Mouse (Mus musculus): Measurements from ENCODE around the gene Lgals3bp. TPM values are rescaled to one million over a fixed set of nuclear protein-coding genes. Genes with fewer than 3 reads are reported as not detected.

Gene Lgals3bp
- polyA plus RNA-seq, 1 experiment, result 6.1 TPM

- Histone ChIP-seq H3K36me3 (ENCODE audit: control insufficient read depth, insufficient read depth, low read length, poor library complexity, severe bottlenecking) (no peaks in the 10 kb centered on the region), H3K9me3 (replicated peaks; ENCODE audit: control insufficient read depth, insufficient read depth, low read length, poor library complexity, severe bottlenecking) (no peaks in the 10 kb centered on the region), H3K9ac (ENCODE audit: low read depth, poor library complexity, severe bottlenecking) (no peak overlapping the region), H3K4me1 (ENCODE audit: control insufficient read depth, insufficient read depth, low read length) (no peaks in the 10 kb centered on the region), H3K4me3 (ENCODE audit: low read depth, low read length) (no peak overlapping the region), H3K27ac (ENCODE audit: insufficient read depth, low read length) (no peak overlapping the region), H3K27me3 (ENCODE audit: control insufficient read depth, insufficient read depth, low read length, poor library complexity, severe bottlenecking) (no peaks in the 10 kb centered on the region)
- TF ChIP-seq POLR2A (IDR thresholded peaks at IDR 0.05; ENCODE audit: insufficient read depth, low read length), result no peak
- no peak for TF ChIP-seq CTCF (IDR thresholded peaks at IDR 0.05; ENCODE audit: low read depth, low read length)
- TF ChIP-seq EP300 (IDR thresholded peaks at IDR 0.05; ENCODE audit: insufficient read depth, low read depth, low read length), result no peak
Measured at GRCm38 (mm10) chr11:118442691-118443090, 40.8 kb upstream of the Lgals3bp start.

GRCm38 (mm10) chr11:118438665-118439414 lies 36.9 kb upstream of the Lgals3bp start:
- H3K9ac ChIP-seq (ENCODE audit: low read depth, poor library complexity, severe bottlenecking), result no peak overlapping the region
- H3K27me3 ChIP-seq (ENCODE audit: control insufficient read depth, insufficient read depth, low read length, poor library complexity, severe bottlenecking), result no peaks in the 10 kb centered on the region
- no peak overlapping the region for H3K4me3 ChIP-seq (ENCODE audit: low read depth, low read length)
- no peaks in the 10 kb centered on the region for H3K9me3 ChIP-seq (replicated peaks; ENCODE audit: control insufficient read depth, insufficient read depth, low read length, poor library complexity, severe bottlenecking)
- no peaks in the 10 kb centered on the region for H3K4me1 ChIP-seq (ENCODE audit: control insufficient read depth, insufficient read depth, low read length)
- TF ChIP-seq POLR2A (IDR thresholded peaks at IDR 0.05; ENCODE audit: insufficient read depth, low read length) (no peak), EP300 (IDR thresholded peaks at IDR 0.05; ENCODE audit: insufficient read depth, low read depth, low read length) (no peak), CTCF (IDR thresholded peaks at IDR 0.05; ENCODE audit: low read depth, low read length) (no peak)
- no peak overlapping the region for H3K27ac ChIP-seq (ENCODE audit: insufficient read depth, low read length)
- no peaks in the 10 kb centered on the region for H3K36me3 ChIP-seq (ENCODE audit: control insufficient read depth, insufficient read depth, low read length, poor library complexity, severe bottlenecking)

- Histone ChIP-seq H3K9ac (ENCODE audit: low read depth, poor library complexity, severe bottlenecking) (no peak overlapping the region), H3K9me3 (replicated peaks; ENCODE audit: control insufficient read depth, insufficient read depth, low read length, poor library complexity, severe bottlenecking) (no peaks in the 10 kb centered on the region), H3K4me3 (ENCODE audit: low read depth, low read length) (no peak overlapping the region), H3K27me3 (ENCODE audit: control insufficient read depth, insufficient read depth, low read length, poor library complexity, severe bottlenecking) (no peaks in the 10 kb centered on the region), H3K36me3 (ENCODE audit: control insufficient read depth, insufficient read depth, low read length, poor library complexity, severe bottlenecking) (no peaks in the 10 kb centered on the region), H3K4me1 (ENCODE audit: control insufficient read depth, insufficient read depth, low read length) (no peaks in the 10 kb centered on the region), H3K27ac (ENCODE audit: insufficient read depth, low read length) (no peak overlapping the region)
- TF ChIP-seq CTCF (IDR thresholded peaks at IDR 0.05; ENCODE audit: low read depth, low read length), result peak; percentile 19
- no peak for TF ChIP-seq POLR2A (IDR thresholded peaks at IDR 0.05; ENCODE audit: insufficient read depth, low read length)
- no peak for TF ChIP-seq EP300 (IDR thresholded peaks at IDR 0.05; ENCODE audit: insufficient read depth, low read depth, low read length)
Measured at GRCm38 (mm10) chr11:118436471-118436935, 34.6 kb upstream of the Lgals3bp start.

GRCm38 (mm10) chr11:118434093-118434492 lies 32.2 kb upstream of the Lgals3bp start:
- Histone ChIP-seq H3K9me3 (replicated peaks; ENCODE audit: control insufficient read depth, insufficient read depth, low read length, poor library complexity, severe bottlenecking) (no peaks in the 10 kb centered on the region), H3K4me3 (ENCODE audit: low read depth, low read length) (peak overlapping the region; percentile 60), H3K9ac (ENCODE audit: low read depth, poor library complexity, severe bottlenecking) (peak overlapping the region; percentile 59), H3K4me1 (ENCODE audit: control insufficient read depth, insufficient read depth, low read length) (peaks cover 3% of the 10 kb centered on the region), H3K27me3 (ENCODE audit: control insufficient read depth, insufficient read depth, low read length, poor library complexity, severe bottlenecking) (no peaks in the 10 kb centered on the region), H3K36me3 (ENCODE audit: control insufficient read depth, insufficient read depth, low read length, poor library complexity, severe bottlenecking) (no peaks in the 10 kb centered on the region), H3K27ac (ENCODE audit: insufficient read depth, low read length) (no peak overlapping the region)
- TF ChIP-seq CTCF (IDR thresholded peaks at IDR 0.05; ENCODE audit: low read depth, low read length), result no peak
- no peak for TF ChIP-seq EP300 (IDR thresholded peaks at IDR 0.05; ENCODE audit: insufficient read depth, low read depth, low read length)
- no peak for TF ChIP-seq POLR2A (IDR thresholded peaks at IDR 0.05; ENCODE audit: insufficient read depth, low read length)

- no peaks in the 10 kb centered on the region for H3K36me3 ChIP-seq (ENCODE audit: control insufficient read depth, insufficient read depth, low read length, poor library complexity, severe bottlenecking)
- no peaks in the 10 kb centered on the region for H3K27me3 ChIP-seq (ENCODE audit: control insufficient read depth, insufficient read depth, low read length, poor library complexity, severe bottlenecking)
- no peaks in the 10 kb centered on the region for H3K9me3 ChIP-seq (replicated peaks; ENCODE audit: control insufficient read depth, insufficient read depth, low read length, poor library complexity, severe bottlenecking)
- H3K27ac ChIP-seq (ENCODE audit: insufficient read depth, low read length), result no peak overlapping the region
- peak overlapping the region; percentile 40; the same call in 1 of the 2 replicates for H3K4me3 ChIP-seq (ENCODE audit: low read depth, low read length)
- TF ChIP-seq CTCF (IDR thresholded peaks at IDR 0.05; ENCODE audit: low read depth, low read length) (no peak), POLR2A (IDR thresholded peaks at IDR 0.05; ENCODE audit: insufficient read depth, low read length) (no peak), EP300 (IDR thresholded peaks at IDR 0.05; ENCODE audit: insufficient read depth, low read depth, low read length) (no peak)
- peak overlapping the region; percentile 59; the same call in 1 of the 2 replicates for H3K9ac ChIP-seq (ENCODE audit: low read depth, poor library complexity, severe bottlenecking)
- peaks cover 4% of the 10 kb centered on the region for H3K4me1 ChIP-seq (ENCODE audit: control insufficient read depth, insufficient read depth, low read length)
Measured at GRCm38 (mm10) chr11:118433398-118433868, 31.5 kb upstream of the Lgals3bp start.

Data from ES-Bruce4 (cell line).